ENCODE assay signal across 13 mouse cellular contexts in the genomic region with DNA sequence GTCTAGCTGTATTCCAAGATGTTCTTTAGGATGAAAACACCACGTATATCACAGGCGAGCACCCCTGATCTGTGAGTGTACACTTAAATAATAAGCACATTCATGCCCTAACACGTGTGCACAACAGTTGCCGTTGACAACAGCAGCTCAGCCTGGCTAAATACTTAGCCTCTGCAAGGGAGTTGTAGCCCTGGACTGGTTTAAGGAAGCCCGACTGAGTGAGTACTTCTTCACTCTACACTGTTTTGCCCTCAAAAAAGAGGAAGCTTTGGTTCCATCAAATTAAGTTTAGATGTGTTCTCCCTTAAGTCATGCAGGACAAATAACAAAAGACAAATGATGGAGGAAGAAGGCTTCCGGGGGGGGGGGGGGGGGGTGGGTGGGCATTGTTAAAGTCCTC.
"Had no signal": no experiment of that assay in that cellular context is flagged by ENCODE, and none has a peak within 500 bp of the region (broad histone marks: within the 10 kb centered on the region; RNA-seq: fewer than 3 reads in every experiment).

No protein-coding gene starts in this region.

- ATAC-seq: lung, postnatal 0 days; midbrain, embryonic 16.5 days had no signal

- DNase-seq: lung, adult 2 months; lung, postnatal 14 days; lung, postnatal 36 days; midbrain, embryonic 14.5 days; right cerebral cortex, adult 18-20 months; right cerebral cortex, postnatal 25 days; right cerebral cortex, postnatal 4 days; spleen, adult 18-20 months; thymus, adult 18-20 months; thymus, postnatal 14 days; thymus, postnatal 36 days had no signal
